Comparison of ENCODE assay signal across 12 mouse cellular contexts in genomic region chr4:114410958-114411661, GRCm38 (mm10). TPM values are rescaled to one million over a fixed set of nuclear protein-coding genes. Genes with fewer than 3 reads are reported as not detected.
DNase-seq lines count a peak whose midpoint lies in the region; ATAC-seq and TF ChIP-seq lines count a peak whose summit lies in the region.
"Had no signal": no experiment of that assay in that cellular context is flagged by ENCODE, and none has a peak within 500 bp of the region (broad histone marks: within the 10 kb centered on the region; RNA-seq: fewer than 3 reads in every experiment).

No protein-coding gene starts in this region.

- peak overlapping the region; percentile 44 for H3K9ac ChIP-seq in kidney, embryonic 16.5 days (replicated peaks; ENCODE audit: low read length)
- H3K9ac ChIP-seq in embryonic facial prominence, embryonic 12.5 days, result no peak overlapping the region
- H3K9ac ChIP-seq in limb, embryonic 14.5 days (ENCODE audit: low read depth, low read length, severe bottlenecking), result no peak overlapping the region
- H3K9ac ChIP-seq: liver, embryonic 15.5 days had no signal

- no peaks in the 10 kb centered on the region for H3K36me3 ChIP-seq in kidney, embryonic 16.5 days (ENCODE audit: insufficient read depth, low read length)
- H3K36me3 ChIP-seq in embryonic facial prominence, embryonic 12.5 days, result no peaks in the 10 kb centered on the region
- 0 out of 2 replicates have a peak, but pooled peaks cover 2% of the 10 kb centered on the region for H3K36me3 ChIP-seq in limb, embryonic 14.5 days (ENCODE audit: control insufficient read depth, insufficient read depth, low read length)
- H3K36me3 ChIP-seq: liver, embryonic 15.5 days had no signal

- no peak for TF ChIP-seq CTCF in gastrocnemius, adult 2 months (IDR thresholded peaks at IDR 0.05)

- peak overlapping the region; percentile 94 for H3K4me2 ChIP-seq in kidney, embryonic 16.5 days (replicated peaks; ENCODE audit: low read depth, low read length)
- H3K4me2 ChIP-seq in embryonic facial prominence, embryonic 12.5 days (replicated peaks), result peak overlapping the region; percentile 31
- H3K4me2 ChIP-seq in limb, embryonic 14.5 days (replicated peaks; ENCODE audit: low read depth, low read length, severe bottlenecking), result peak overlapping the region; percentile 15
- H3K4me2 ChIP-seq: liver, embryonic 15.5 days had no signal

- WGBS in kidney, embryonic 16.5 days, result 24% methylated on average over 9 of the region's 9 CpGs
- 19% methylated on average over 9 of the region's 9 CpGs for WGBS in embryonic facial prominence, embryonic 12.5 days
- 25% methylated on average over 9 of the region's 9 CpGs for WGBS in limb, embryonic 14.5 days

- intact Hi-C loops in gastrocnemius, adult 2 months (cut with DNase I), result no loop called here

- TF ChIP-seq POLR2A in limb, embryonic 14.5 days (IDR thresholded peaks at IDR 0.05; ENCODE audit: borderline replicate concordance, extremely low read depth, insufficient read depth, insufficient read length), result no peak

- DNase-seq in gastrocnemius, adult 2 months, result no peak
- no peak for DNase-seq in gastrocnemius, adult 18-20 months (ENCODE audit: low spot score)
- DNase-seq in kidney, postnatal 36 days, result no peak
- DNase-seq in limb, embryonic 14.5 days (ENCODE audit: low spot score), result no peak
- no peak for DNase-seq in retina, postnatal 1 day
- DNase-seq in right cerebral cortex, adult 18-20 months, result no peak
- DNase-seq: layer of hippocampus, postnatal 36 days; right cerebral cortex, postnatal 25 days had no signal

- no peak for ATAC-seq in kidney, embryonic 16.5 days (ENCODE audit: low FRiP score, low TSS enrichment)
- no peak for ATAC-seq in embryonic facial prominence, embryonic 12.5 days (ENCODE audit: insufficient number of reproducible peaks, insufficient read depth, low FRiP score, low TSS enrichment)
- ATAC-seq in limb, embryonic 14.5 days (ENCODE audit: low FRiP score, low read depth), result no peak
- ATAC-seq: Patski had no signal

- H3K27me3 ChIP-seq in kidney, embryonic 16.5 days (ENCODE audit: insufficient read depth, low read length), result peaks cover 11% of the 10 kb centered on the region; the same call in 1 of the 2 replicates
- peaks cover 40% of the 10 kb centered on the region for H3K27me3 ChIP-seq in embryonic facial prominence, embryonic 12.5 days
- peaks cover 20% of the 10 kb centered on the region for H3K27me3 ChIP-seq in limb, embryonic 14.5 days (ENCODE audit: control insufficient read depth, insufficient read depth, low read length)
- H3K27me3 ChIP-seq: Patski had no signal

- peaks cover 58% of the 10 kb centered on the region for H3K4me1 ChIP-seq in kidney, embryonic 16.5 days (ENCODE audit: insufficient read depth, low read length)
- peaks cover 37% of the 10 kb centered on the region for H3K4me1 ChIP-seq in embryonic facial prominence, embryonic 12.5 days
- peaks cover 33% of the 10 kb centered on the region for H3K4me1 ChIP-seq in limb, embryonic 14.5 days (ENCODE audit: control insufficient read depth, insufficient read depth, low read length)

- H3K4me3 ChIP-seq in gastrocnemius, adult 2 months, result peak overlapping the region; percentile 10
- peak overlapping the region; percentile 33 for H3K4me3 ChIP-seq in kidney, embryonic 16.5 days (ENCODE audit: low read length)
- H3K4me3 ChIP-seq in embryonic facial prominence, embryonic 12.5 days, result no peak overlapping the region
- H3K4me3 ChIP-seq in limb, embryonic 14.5 days (replicated peaks; ENCODE audit: low read length), result 0 out of 2 replicates have a peak overlapping the region, but pooled peaks have one; percentile 4
- H3K4me3 ChIP-seq: liver, embryonic 15.5 days had no signal

- peak overlapping the region; percentile 51 for H3K27ac ChIP-seq in gastrocnemius, adult 2 months
- H3K27ac ChIP-seq in kidney, embryonic 16.5 days (ENCODE audit: low read length), result peak overlapping the region; percentile 48; the same call in 1 of the 2 replicates
- no peak overlapping the region for H3K27ac ChIP-seq in embryonic facial prominence, embryonic 12.5 days
- H3K27ac ChIP-seq in limb, embryonic 14.5 days (replicated peaks; ENCODE audit: low read depth, low read length), result no peak overlapping the region
- H3K27ac ChIP-seq: liver, embryonic 15.5 days had no signal

- no peaks in the 10 kb centered on the region for H3K9me3 ChIP-seq in kidney, embryonic 16.5 days (ENCODE audit: low read length)
- H3K9me3 ChIP-seq in embryonic facial prominence, embryonic 12.5 days, result no peaks in the 10 kb centered on the region
- no peaks in the 10 kb centered on the region for H3K9me3 ChIP-seq in limb, embryonic 14.5 days (ENCODE audit: control insufficient read depth, low read length)
- H3K9me3 ChIP-seq: liver, embryonic 15.5 days had no signal

RNA-seq across cellular contexts. Expression of gene Trabd2b, which starts 4.6 kb away (rescaled TPM):
- total RNA-seq in gastrocnemius, adult 2 months (2021), result 1 to 10 TPM in 1 of 2 experiments, under 1 TPM in 1; 0.71 to 1.3 TPM
- 1 to 10 TPM in 1 of 2 experiments, under 1 TPM in 1; 0.96 to 2.0 TPM for total RNA-seq in gastrocnemius, adult 18-20 months (2021)
- polyA plus RNA-seq in kidney, embryonic 16.5 days (2015; fragmentation: Nextera tagmentation; extraction: Ambion mirVana), result 5.7 and 6.1 TPM in 2 replicates
- 1.6 and 1.7 TPM in 2 replicates for polyA plus RNA-seq in embryonic facial prominence, embryonic 12.5 days (2016; fragmentation: Nextera tagmentation; extraction: Ambion mirVana)
- polyA plus RNA-seq in limb, embryonic 14.5 days (2012; rRNA removed), result 6.2 and 7.4 TPM in 2 replicates
- 3.6 and 4.6 TPM in 2 replicates for polyA plus RNA-seq in limb, embryonic 14.5 days (2014; fragmentation: Nextera tagmentation; extraction: Ambion mirVana)

Comparison
In these comparisons a context has a peak if more than half of its experiments do, and no peak if none do; other contexts are left out.
1. H3K27ac ChIP-seq: peak in gastrocnemius, adult 2 months (single experiment) and kidney, embryonic 16.5 days (single experiment); none in embryonic facial prominence, embryonic 12.5 days (single experiment) and limb, embryonic 14.5 days (single experiment).
2. H3K4me2 ChIP-seq: peak in every context shown above with its lines; median percentile 94 in kidney, embryonic 16.5 days; 31 in embryonic facial prominence, embryonic 12.5 days; 15 in limb, embryonic 14.5 days.